Mouse (Mus musculus) kidney, adult 2 months (tissue): Measurements from ENCODE around the gene 4932438H23Rik. TPM values are rescaled to one million over a fixed set of nuclear protein-coding genes. Genes with fewer than 3 reads are reported as not detected.

Source experiments
- DNase-seq: peaks from one replicate; pipeline ENCODE4 v3.0.0; 2021
- H3K27ac ChIP-seq: fragments of 200-500 bp; 2 replicates; pipeline ENCODE4 v1.5.1; 2012; ENCODE audit warnings: low read depth, low read length, control low read depth, inconsistent platforms; ENCODE audit not compliant: insufficient read depth
- H3K27me3 ChIP-seq: fragments of 200-500 bp; replicated peaks from 2 replicates; pipeline ENCODE4 v1.6.1; 2012; ENCODE audit warnings: mild to moderate bottlenecking, moderate library complexity, low read length, inconsistent platforms; ENCODE audit not compliant: control insufficient read depth, insufficient read depth
- H3K36me3 ChIP-seq: fragments of 200-500 bp; 2 replicates; pipeline ENCODE4 v1.6.1; 2012; ENCODE audit warnings: mild to moderate bottlenecking, moderate library complexity, low read length, inconsistent platforms; ENCODE audit not compliant: control insufficient read depth, insufficient read depth
- H3K4me1 ChIP-seq: fragments of 200-500 bp; 2 replicates; pipeline ENCODE4 v1.6.1; 2011; ENCODE audit warnings: low read length; ENCODE audit not compliant: control insufficient read depth, insufficient read depth
- H3K4me3 ChIP-seq: fragments of 200-500 bp; 2 replicates; pipeline ENCODE4 v1.5.1; 2011; ENCODE audit warnings: mild to moderate bottlenecking, low read depth, low read length, control low read depth; ENCODE audit not compliant: insufficient read depth
- CTCF ChIP-seq: fragments of 200-500 bp; conservative IDR thresholded peaks from 2 replicates; pipeline ENCODE4 v1.5.1; 2011; ENCODE audit warnings: low read depth, mild to moderate bottlenecking, control low read depth, low read length, moderate library complexity, mixed read lengths; ENCODE audit not compliant: insufficient read depth, insufficient read length
- POLR2A ChIP-seq: fragments of 200-500 bp; IDR thresholded peaks from one replicate; pipeline ENCODE4 v1.6.1; 2011; ENCODE audit warnings: low read depth, low read length, control low read depth
- WGBS: fragments of 180-500 bp; shearing (Covaris S2); methylation state at CpG from one replicate; pipeline ENCODE4 v1.1.7; 2018; 5-methylcytosine and 5-hydroxymethylcytosine counted together
- polyA plus RNA-seq: library from polyadenylated mRNA; depleted of rRNA; stranded (reverse); fragments of >200 nt; gene quantifications from 2 replicates; pipeline ENCODE4 v1.2.3, GENCODE M21; 2012

4932438H23Rik gene
- polyA plus RNA-seq, 1 experiment, result 0.14 TPM

DNA sequence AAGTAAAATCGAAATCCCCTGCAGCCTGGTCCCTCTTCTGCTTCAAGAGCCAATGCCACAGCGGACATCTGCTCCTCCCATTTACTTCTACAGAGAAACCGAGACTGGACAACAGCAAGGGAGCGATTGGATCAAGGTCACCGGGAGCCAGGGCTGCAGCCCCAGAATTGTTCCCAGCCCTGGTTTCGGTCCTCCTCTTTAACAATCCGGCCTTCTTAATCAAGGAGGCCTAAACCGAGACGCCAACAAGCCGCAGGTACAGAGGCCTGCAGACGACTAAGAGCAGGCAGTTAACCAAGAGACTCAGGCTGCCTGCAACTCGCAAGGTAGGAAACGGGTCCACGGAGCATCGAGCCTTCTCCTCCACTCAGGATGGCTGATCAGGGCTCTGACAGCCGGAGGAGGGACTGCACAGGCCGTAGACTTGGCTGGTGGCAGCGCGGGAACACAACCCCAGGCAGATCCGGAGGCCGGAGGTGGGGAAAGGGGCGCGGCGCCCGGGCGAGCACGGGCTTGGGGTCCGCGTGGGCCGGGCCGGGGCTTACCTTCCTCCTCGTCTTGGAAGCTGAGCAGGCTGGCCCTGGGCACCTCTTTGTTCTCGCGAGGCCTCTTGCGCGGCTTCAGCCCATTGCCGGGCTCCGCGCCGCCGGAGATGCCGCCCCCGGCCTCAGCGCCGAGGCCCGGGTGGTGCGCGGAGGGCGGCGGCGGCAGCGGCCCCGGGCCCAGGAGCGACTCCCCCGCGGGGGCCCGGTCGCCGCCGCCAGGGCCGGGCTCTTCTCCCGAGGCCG lies 51.3 kb downstream of the 4932438H23Rik start:
- peaks cover 3% of the 10 kb centered on the region; the same call in 1 of the 2 replicates for H3K4me1 ChIP-seq
- no peaks in the 10 kb centered on the region for H3K27me3 ChIP-seq
- peak; percentile 54 for DNase-seq
- peak overlapping the region; percentile 77 for H3K27ac ChIP-seq
- TF ChIP-seq POLR2A (no peak), CTCF (no peak)
- under 1% methylated on average over 63 of the region's 63 CpGs for WGBS
- H3K4me3 ChIP-seq, result peak overlapping the region; percentile 74
- no peaks in the 10 kb centered on the region for H3K36me3 ChIP-seq

DNA sequence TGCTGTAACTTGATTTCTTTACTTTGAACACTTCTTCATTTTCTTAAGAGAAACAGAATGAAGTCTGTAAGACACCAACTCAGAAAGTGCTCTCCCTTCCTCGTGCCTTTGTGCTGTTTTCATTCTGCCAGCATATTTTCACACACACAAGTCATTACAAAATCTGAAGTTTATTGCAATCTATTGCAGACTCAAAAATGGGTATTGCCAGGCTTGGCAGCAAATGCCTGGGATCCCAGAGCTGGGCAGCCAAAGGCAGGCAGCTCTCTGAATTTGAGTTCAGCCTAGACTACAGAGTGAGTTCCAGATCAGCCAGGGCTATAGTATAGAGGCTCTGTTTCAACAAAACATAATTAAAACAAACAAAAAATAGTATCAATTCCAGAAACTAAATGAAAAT lies 52.3 kb downstream of the 4932438H23Rik start:
- H3K4me1 ChIP-seq, result peaks cover 3% of the 10 kb centered on the region; the same call in 1 of the 2 replicates
- no peak overlapping the region for H3K4me3 ChIP-seq
- no peaks in the 10 kb centered on the region for H3K27me3 ChIP-seq
- no peak for TF ChIP-seq POLR2A
- TF ChIP-seq CTCF, result no peak
- 13% methylated on average over 1 of the region's 1 CpGs for WGBS
- no peak overlapping the region for H3K27ac ChIP-seq
- no peaks in the 10 kb centered on the region for H3K36me3 ChIP-seq
- DNase-seq, result no peak

DNA sequence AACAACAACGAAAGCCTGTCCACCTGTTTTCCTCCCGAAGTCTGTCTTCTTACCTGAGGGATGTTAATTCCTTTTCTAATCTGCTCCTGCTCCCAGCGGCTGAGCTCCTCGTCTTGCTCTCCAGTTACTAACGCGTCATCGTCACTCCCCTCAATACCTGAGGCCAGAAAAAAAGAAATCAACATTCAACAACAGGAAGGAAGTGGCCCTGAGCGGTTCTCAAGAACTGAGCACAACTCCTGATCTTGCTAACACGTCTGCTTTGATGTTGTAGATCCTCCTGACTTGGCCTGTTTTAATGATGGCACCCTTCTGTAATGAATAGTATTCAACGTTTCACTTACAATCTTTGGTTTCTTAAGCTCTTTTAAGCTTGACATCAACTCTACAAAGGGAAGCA lies 59.1 kb downstream of the 4932438H23Rik start:
- no peaks in the 10 kb centered on the region for H3K27me3 ChIP-seq
- TF ChIP-seq POLR2A (no peak), CTCF (no peak)
- H3K27ac ChIP-seq, result no peak overlapping the region
- peaks cover 13% of the 10 kb centered on the region for H3K36me3 ChIP-seq
- H3K4me1 ChIP-seq, result no peaks in the 10 kb centered on the region
- WGBS, result 81% methylated on average over 10 of the region's 10 CpGs
- DNase-seq, result no peak
- H3K4me3 ChIP-seq, result no peak overlapping the region

DNA sequence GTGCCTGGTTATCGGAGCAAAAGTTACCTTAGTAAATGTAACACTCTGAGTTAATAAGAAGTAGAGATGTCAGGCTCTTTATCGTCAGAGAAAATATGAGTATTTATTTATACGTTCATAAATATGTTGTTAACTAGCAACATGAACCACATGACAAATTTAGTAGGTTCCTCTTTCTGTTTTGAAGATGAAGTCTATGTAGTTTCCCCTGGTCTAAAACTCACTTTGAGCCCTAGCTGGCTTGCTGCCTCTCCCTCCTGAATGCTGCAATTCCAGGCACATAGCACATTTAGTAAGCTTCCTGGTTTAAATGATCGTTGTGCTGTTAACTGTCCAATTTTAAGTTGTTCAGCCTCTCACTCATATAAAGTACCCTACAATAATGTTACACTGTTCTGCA lies 64.2 kb downstream of the 4932438H23Rik start:
- TF ChIP-seq CTCF, result no peak
- TF ChIP-seq POLR2A, result no peak
- Histone ChIP-seq H3K36me3 (peaks cover 9% of the 10 kb centered on the region), H3K27me3 (no peaks in the 10 kb centered on the region), H3K27ac (no peak overlapping the region), H3K4me1 (no peaks in the 10 kb centered on the region), H3K4me3 (no peak overlapping the region)
- WGBS, result 84% methylated on average over 4 of the region's 4 CpGs
- DNase-seq, result no peak

DNA sequence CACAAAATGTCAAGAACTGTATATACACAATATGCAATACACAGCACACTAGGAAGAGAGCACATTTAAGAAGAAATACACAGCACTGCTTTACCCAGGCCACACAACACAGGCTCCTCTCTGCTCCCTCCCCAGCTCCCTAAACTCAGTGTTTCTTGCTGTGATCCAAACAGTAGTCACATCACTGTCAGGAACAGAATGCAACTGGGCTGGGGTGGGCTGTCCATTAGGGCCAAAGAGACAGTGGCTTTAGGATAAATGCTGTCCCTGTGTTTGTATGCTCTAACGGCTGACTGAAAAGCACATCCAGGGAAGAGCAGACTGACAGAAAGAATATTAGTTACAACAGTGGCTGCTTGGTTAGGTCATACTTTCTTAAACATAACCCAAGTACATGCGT lies 65.0 kb downstream of the 4932438H23Rik start:
- peaks cover 8% of the 10 kb centered on the region; the same call in 1 of the 2 replicates for H3K36me3 ChIP-seq
- H3K4me3 ChIP-seq, result no peak overlapping the region
- H3K27ac ChIP-seq, result no peak overlapping the region
- 87% methylated on average over 2 of the region's 2 CpGs for WGBS
- DNase-seq, result no peak
- H3K27me3 ChIP-seq, result no peaks in the 10 kb centered on the region
- no peaks in the 10 kb centered on the region for H3K4me1 ChIP-seq
- TF ChIP-seq POLR2A, result no peak

DNA sequence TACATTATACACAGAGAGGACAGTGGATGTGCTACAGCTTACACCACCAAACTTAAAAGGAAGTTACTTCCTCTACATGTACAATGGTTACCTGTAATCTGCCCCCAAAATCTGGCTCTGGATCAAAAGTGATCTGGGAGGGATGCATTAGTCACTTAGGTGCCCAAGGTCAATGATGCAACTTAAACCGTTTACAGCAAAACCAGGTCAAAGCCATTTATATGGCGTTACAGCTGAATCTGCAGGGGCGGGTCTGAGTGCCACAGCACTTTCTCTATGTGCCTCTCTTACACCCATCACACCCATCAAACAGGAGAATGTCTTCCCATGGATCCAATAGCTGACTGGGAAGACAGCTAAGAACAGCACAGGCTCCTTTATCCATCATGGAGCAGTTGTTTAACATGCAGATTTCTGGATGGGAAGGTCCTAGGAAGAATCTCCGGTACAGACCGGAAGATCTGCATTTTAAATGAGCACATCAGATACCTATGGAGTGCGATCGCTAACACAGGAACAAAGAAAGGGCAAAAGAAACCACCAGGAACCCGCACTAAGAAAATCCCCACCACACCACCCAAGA lies 65.7 kb downstream of the 4932438H23Rik start:
- Histone ChIP-seq H3K36me3 (peaks cover 10% of the 10 kb centered on the region), H3K27me3 (no peaks in the 10 kb centered on the region), H3K27ac (no peak overlapping the region), H3K4me1 (no peaks in the 10 kb centered on the region), H3K4me3 (no peak overlapping the region)
- DNase-seq, result no peak
- WGBS, result 90% methylated on average over 8 of the region's 8 CpGs
- TF ChIP-seq CTCF (no peak), POLR2A (no peak)

DNA sequence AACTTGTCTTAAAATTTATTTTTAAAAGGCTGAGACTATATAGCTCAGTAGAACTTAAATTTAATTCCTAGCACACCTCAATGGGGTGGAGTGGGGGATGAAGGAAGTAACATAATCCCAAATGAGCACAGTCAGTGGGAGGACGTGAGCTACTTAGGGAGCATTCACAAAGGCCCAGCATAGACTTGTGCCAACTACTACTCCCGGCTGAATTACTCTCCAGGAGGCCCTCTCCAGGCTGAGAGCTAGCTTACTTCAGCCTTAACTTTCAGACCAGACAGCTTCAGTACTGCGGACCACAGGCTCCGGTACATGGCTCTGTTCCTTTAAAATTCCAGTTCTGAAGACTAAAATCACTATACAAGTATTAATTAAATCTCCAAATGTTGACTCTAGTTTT lies 68.6 kb downstream of the 4932438H23Rik start:
- no peaks in the 10 kb centered on the region for H3K27me3 ChIP-seq
- H3K4me3 ChIP-seq, result no peak overlapping the region
- 88% methylated on average over 4 of the region's 4 CpGs for WGBS
- DNase-seq, result no peak
- no peaks in the 10 kb centered on the region for H3K4me1 ChIP-seq
- H3K36me3 ChIP-seq, result peaks cover 8% of the 10 kb centered on the region
- no peak overlapping the region for H3K27ac ChIP-seq
- TF ChIP-seq CTCF (no peak), POLR2A (no peak)
